Mouse (Mus musculus) neural tube, embryonic 11.5 days (tissue): ENCODE results near the gene Egln1. TPM values are rescaled to one million over a fixed set of nuclear protein-coding genes. Genes with fewer than 3 reads are reported as not detected.

ENCODE experiments used
- ATAC-seq: fragments of 200-750 bp; cut with Nextera tagmentation; 2 replicates; pipeline ENCODE4 v1.8.0; 2017; ENCODE audit warnings: moderate number of reproducible peaks, mild to moderate bottlenecking, moderate TSS enrichment, moderate library complexity; ENCODE audit not compliant: insufficient read depth, low FRiP score, low TSS enrichment
- DNase-seq: peaks from one replicate; pipeline ENCODE4 v3.0.0-alpha.2; 2015; ENCODE audit warnings: low spot score
- H3K27ac ChIP-seq: fragments of 300-500 bp; sonication (generic); 2 replicates; pipeline ENCODE4 v1.5.1; 2014; ENCODE audit warnings: low read depth, mild to moderate bottlenecking, low read length
- H3K27me3 ChIP-seq: fragments of 300-500 bp; sonication (generic); 2 replicates; pipeline ENCODE4 v1.6.1; 2014; ENCODE audit warnings: mild to moderate bottlenecking, low read length, mixed read lengths; ENCODE audit not compliant: control insufficient read depth, insufficient read depth
- H3K36me3 ChIP-seq: fragments of 300-500 bp; sonication (generic); 2 replicates; pipeline ENCODE4 v1.6.1; 2014; ENCODE audit warnings: mild to moderate bottlenecking, low read length, moderate library complexity, mixed read lengths; ENCODE audit not compliant: control insufficient read depth, insufficient read depth
- H3K4me1 ChIP-seq: fragments of 300-500 bp; sonication (generic); 2 replicates; pipeline ENCODE4 v1.6.1; 2014; ENCODE audit warnings: low read length, mixed read lengths; ENCODE audit not compliant: control insufficient read depth, insufficient read depth
- H3K4me2 ChIP-seq: fragments of 300-500 bp; sonication (generic); 2 replicates; pipeline ENCODE4 v1.6.1; 2014; ENCODE audit warnings: low read depth, mild to moderate bottlenecking, moderate library complexity
- H3K4me3 ChIP-seq: fragments of 300-500 bp; sonication (generic); 2 replicates; pipeline ENCODE4 v1.5.1; 2014; ENCODE audit warnings: low read depth, low read length
- H3K9ac ChIP-seq: fragments of 300-500 bp; sonication (generic); 2 replicates; pipeline ENCODE4 v1.6.1; 2014; ENCODE audit warnings: mild to moderate bottlenecking, low read length
- H3K9me3 ChIP-seq: fragments of 300-500 bp; sonication (generic); 2 replicates; pipeline ENCODE4 v1.6.1; 2016; ENCODE audit warnings: low read length; ENCODE audit not compliant: control insufficient read depth
- WGBS: fragments of 180-500 bp; shearing (Covaris S2); extraction: QIAGEN DNeasy Blood & Tissue Kit; methylation state at CpG from one replicate; pipeline ENCODE4 v1.1.7; 2014; 5-methylcytosine and 5-hydroxymethylcytosine counted together
- polyA plus RNA-seq: library from polyadenylated mRNA; unstranded; fragments of >200 nt; fragmentation: Nextera tagmentation; extraction: Ambion mirVana; gene quantifications from 2 replicates; pipeline ENCODE4 v1.2.1, GENCODE M21; 2014

The Egln1 gene
- polyA plus RNA-seq, 1 experiment from 2014 or later: 19.5 TPM

DNA sequence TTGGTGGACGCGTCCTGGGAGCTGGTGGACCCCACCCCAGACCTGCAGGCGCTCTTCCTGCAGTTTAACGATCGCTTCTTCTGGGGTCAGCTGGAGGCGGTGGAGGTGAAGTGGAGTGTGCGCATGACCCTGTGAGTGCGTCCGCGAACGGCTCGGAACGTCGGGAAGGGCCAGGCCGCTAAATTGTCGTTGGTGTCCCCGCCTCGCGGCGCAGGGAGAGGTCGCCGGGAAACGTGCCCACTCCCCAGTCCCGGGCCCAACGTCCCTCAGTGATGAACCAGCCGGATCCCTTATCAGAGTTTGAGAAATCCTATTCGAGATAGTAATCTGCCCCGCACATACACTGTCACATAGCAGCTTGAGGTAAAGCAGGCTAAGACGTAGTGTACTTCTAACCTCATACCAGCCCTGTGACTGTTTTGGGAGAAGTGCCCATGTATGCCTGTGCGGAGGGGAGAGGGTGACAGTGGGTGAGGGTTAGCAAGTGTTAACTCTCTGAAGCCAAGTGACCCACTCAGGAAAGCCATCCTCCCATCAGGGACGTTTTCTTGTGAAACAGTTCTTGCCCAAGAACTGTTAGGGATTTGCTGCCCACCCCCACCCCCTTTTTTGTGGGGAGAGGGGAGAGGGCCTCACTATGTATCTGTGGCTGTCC lies 50.7 kb downstream of the Egln1 start:
- peak; percentile 48 for ATAC-seq
- Histone ChIP-seq H3K9me3 (no peaks in the 10 kb centered on the region), H3K9ac (peak overlapping the region; percentile 79), H3K27me3 (no peaks in the 10 kb centered on the region), H3K36me3 (peaks cover 10% of the 10 kb centered on the region), H3K4me3 (peak overlapping the region; percentile 95), H3K4me2 (peak overlapping the region; percentile 100), H3K27ac (peak overlapping the region; percentile 56; the same call in 1 of the 2 replicates), H3K4me1 (peaks cover 12% of the 10 kb centered on the region)
- 9% methylated on average over 31 of the region's 31 CpGs for WGBS
- no peak for DNase-seq

DNA sequence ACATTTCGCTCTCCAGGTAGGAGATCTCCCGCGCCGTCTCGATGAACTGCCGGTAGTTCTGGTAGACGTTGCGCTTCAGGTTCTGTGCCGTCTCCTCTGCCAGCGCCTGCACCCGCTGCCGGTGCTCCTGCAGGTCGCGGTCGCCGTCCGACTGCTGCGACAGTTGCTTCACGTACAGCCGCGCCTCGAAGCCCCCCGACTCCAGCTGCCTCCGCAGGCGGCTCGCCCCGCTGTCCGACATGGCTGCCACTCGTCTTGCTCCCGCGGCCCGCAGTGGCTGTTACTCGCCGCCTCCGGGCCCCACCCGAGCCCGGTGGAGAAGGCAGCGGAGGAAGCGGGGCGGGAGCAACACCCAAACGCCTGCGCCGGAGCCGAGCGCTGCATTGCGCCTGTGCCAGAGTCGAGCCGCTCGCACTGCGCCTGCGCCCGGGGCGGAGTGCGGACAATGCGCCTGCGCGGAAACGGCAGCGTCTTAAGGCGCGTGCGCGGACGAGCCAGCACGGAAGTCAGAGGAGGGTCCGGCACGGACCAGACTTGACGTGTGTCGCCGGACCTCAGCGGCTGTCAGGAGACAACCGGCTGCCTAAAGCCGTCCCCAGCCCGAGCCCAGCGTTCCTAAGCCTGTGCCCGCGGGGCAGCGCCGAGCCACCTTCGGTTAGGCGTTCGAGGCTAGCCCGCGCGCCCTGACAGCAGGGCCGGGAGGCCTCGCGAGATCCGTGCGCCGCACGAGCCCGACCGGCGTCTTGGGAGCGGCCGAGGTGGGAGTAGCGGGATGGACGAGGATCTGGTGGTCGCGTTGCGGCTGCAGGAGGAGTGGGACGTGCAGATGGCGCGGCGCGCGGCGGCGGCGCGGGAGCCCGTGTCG lies 51.5 kb downstream of the Egln1 start, which contains the start of the genes Exoc8 and Sprtn:
TSS of gene Exoc8 (minus strand) at position 320 of the 865 bp plus-strand sequence.
TSS of gene Sprtn (plus strand) at position 501 of the 865 bp plus-strand sequence.
- H3K4me1 ChIP-seq: peaks cover 12% of the 10 kb centered on the region
- no peaks in the 10 kb centered on the region for H3K9me3 ChIP-seq
- H3K27me3 ChIP-seq: no peaks in the 10 kb centered on the region
- ATAC-seq: peak; percentile 87
- WGBS: under 1% methylated on average over 114 of the region's 114 CpGs
- peak within 1 kb of the TSS; percentile 56; the same call in 1 of the 2 replicates for H3K27ac ChIP-seq
- peak within 1 kb of the TSS; percentile 79 for H3K9ac ChIP-seq
- peak within 1 kb of the TSS; percentile 100 for H3K4me2 ChIP-seq
- peaks cover 7% of the 10 kb centered on the region for H3K36me3 ChIP-seq
- peak; percentile 100 for DNase-seq
- peak within 1 kb of the TSS; percentile 95 for H3K4me3 ChIP-seq

DNA sequence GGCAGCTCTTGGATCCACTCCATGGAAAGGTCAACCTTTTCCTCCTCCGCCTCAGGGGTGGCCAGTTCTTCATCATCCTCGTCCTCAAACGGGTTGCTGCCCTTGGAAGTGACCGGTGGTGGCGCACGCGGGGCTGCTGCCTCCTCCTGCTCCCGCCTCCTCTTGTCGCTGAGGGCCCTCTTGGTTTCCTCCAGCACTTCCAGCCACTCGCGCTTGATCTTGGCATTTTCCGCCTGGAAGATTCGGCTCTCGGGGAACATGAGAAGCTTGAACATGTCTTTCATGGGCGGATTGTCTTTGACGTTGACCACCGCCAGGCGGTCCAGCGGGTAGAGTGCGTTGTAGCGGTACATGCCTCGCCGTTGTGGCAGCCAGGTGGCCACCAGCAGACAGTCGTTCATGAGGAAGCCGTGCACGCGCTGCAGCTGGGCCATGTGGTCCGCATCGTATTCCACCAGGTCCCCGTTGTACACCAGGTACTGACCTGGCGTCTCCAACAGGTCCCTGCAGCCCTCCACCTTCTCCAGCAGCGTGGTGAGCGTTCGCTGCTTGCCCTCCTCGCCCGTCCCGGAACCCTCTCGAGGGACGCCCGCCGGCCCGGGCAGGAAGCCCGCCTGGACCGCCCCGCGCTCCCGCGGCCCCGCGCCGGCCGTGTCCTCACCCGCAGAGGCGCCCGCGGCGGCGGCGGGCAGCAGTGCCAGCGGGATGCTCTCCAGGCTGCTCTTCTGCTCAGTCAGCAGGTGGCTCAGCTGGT lies 52.3 kb downstream of the Egln1 start:
- Histone ChIP-seq H3K27ac (0 out of 2 replicates have a peak overlapping the region, but pooled peaks have one; percentile 27), H3K4me1 (peaks cover 12% of the 10 kb centered on the region), H3K9ac (peak overlapping the region; percentile 79), H3K9me3 (no peaks in the 10 kb centered on the region), H3K4me3 (peak overlapping the region; percentile 95), H3K36me3 (peaks cover 5% of the 10 kb centered on the region), H3K27me3 (no peaks in the 10 kb centered on the region), H3K4me2 (peak overlapping the region; percentile 100)
- 2% methylated on average over 60 of the region's 60 CpGs for WGBS
- peak; percentile 48 for ATAC-seq
- peak; percentile 75 for DNase-seq

DNA sequence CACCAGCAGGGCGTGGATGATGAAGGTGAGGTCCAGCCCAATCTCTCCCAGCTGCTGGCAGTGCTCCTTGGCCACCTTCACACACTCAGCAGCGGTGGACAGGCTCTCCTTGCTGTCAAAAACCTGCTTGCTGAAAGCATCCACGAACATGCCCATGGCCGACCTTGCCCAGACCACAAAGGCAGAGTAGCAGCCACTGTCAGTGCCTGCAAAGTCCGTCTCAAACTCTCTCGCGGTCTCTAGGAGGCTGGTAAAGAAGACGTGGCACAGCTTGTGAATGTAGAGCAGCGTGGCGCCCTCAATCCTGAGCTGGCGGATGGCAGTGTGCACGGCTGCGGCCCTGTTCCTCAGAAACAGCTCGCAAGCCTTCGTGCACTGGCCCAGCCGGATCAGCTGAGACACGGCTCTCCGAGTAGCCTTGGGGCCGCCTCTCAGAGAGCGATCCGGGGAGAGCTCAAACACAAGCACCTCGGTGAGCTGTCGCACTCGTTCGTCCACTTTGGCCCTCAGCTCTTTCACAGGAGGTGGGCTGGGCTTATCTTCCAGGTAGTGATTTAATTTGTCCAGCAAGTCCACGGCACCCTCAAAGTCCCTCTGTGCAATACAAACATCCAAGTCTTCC lies 53.0 kb downstream of the Egln1 start:
- H3K27ac ChIP-seq: no peak overlapping the region
- DNase-seq: no peak
- H3K36me3 ChIP-seq: peaks cover 2% of the 10 kb centered on the region
- WGBS: 91% methylated on average over 26 of the region's 26 CpGs
- H3K4me1 ChIP-seq: peaks cover 12% of the 10 kb centered on the region
- no peak for ATAC-seq
- peak overlapping the region; percentile 95 for H3K4me3 ChIP-seq
- H3K9ac ChIP-seq: no peak overlapping the region; the same call in 1 of the 2 replicates
- H3K4me2 ChIP-seq: peak overlapping the region; percentile 100
- H3K9me3 ChIP-seq: no peaks in the 10 kb centered on the region
- no peaks in the 10 kb centered on the region for H3K27me3 ChIP-seq

DNA sequence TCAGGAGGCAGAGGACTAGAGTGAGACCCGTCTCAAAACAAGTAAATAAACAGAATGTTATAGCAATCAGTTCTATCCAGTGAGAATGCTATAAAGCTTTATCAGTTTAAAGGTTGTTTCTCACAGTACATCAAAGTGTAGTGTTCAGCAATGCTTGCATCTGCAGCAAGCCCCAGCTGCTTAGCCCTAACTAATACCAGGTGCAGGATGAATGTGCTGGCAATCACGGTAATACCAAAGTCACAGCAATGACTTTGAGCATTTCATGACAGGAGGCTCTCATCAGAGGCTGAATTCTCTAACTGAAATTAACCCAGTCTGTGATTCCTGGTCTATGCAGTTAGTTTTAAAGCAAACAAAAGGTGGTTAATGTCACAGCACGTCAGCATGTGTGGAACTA lies 56.5 kb downstream of the Egln1 start:
- Histone ChIP-seq H3K27me3 (no peaks in the 10 kb centered on the region), H3K27ac (no peak overlapping the region), H3K4me2 (no peak overlapping the region), H3K4me3 (no peak overlapping the region), H3K36me3 (peaks cover 18% of the 10 kb centered on the region), H3K9me3 (no peaks in the 10 kb centered on the region), H3K9ac (no peak overlapping the region), H3K4me1 (peaks cover 7% of the 10 kb centered on the region; the same call in 1 of the 2 replicates)
- ATAC-seq (no peak), DNase-seq (no peak)
- WGBS: 77% methylated on average over 3 of the region's 3 CpGs

DNA sequence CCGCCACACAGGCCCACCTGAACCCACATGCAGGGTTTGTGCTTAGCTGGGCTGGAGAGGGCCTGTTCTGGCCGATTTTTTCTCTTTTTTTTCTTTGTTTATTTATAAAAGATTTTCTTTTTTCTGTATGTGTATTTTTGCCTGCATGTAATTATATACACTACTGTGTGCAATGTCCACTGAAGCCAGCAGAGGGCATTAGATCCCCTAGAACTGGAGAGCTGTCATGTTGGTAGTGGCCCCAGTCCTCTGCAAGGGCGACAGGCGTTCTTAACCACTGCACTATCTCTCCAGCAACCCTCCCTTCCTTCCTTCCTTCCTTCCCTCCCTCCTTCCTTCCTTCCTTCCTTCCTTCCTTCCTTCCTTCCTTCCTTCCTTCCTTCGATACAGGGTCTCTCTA lies 60.7 kb downstream of the Egln1 start:
- H3K4me1 ChIP-seq: no peaks in the 10 kb centered on the region
- no peak overlapping the region for H3K4me3 ChIP-seq
- 94% methylated on average over 5 of the region's 5 CpGs for WGBS
- H3K36me3 ChIP-seq: peaks cover 39% of the 10 kb centered on the region
- no peaks in the 10 kb centered on the region for H3K27me3 ChIP-seq
- ATAC-seq (no peak), DNase-seq (no peak)
- no peak overlapping the region for H3K4me2 ChIP-seq
- H3K9ac ChIP-seq: no peak overlapping the region
- H3K27ac ChIP-seq: no peak overlapping the region
- H3K9me3 ChIP-seq: no peaks in the 10 kb centered on the region

DNA sequence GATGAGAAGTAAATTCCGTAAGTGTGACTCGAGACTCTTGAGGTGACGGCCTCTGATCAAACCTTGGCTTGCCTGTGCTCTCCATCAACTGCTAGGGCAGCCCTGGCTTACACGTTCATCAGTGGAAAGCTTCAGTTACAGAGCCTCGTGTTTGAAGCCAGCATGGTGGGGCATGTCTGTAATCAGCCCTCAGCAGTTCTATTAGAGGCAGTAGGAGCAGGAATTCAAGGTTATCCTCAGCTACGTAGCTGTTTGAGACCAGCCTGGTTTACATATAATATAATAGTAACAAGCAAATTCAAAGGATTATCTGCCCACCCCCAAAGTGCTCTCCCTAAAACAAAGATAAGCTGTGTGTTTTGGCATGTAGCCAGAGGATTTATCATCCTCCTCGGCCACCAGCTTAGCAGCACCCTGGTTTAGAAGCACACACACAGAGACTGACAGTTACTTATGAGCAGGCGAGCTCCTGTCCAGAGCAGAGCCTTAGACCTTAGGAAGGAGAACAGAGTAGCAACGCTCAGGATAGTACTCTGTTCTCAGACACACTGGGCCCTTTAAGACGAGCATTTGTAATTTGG lies 70.1 kb downstream of the Egln1 start:
- no peak overlapping the region for H3K27ac ChIP-seq
- no peak for DNase-seq
- no peaks in the 10 kb centered on the region for H3K4me1 ChIP-seq
- no peak overlapping the region for H3K4me3 ChIP-seq
- no peaks in the 10 kb centered on the region for H3K27me3 ChIP-seq
- no peak overlapping the region for H3K9ac ChIP-seq
- H3K36me3 ChIP-seq: peaks cover 38% of the 10 kb centered on the region
- 93% methylated on average over 10 of the region's 10 CpGs for WGBS
- no peak overlapping the region for H3K4me2 ChIP-seq
- no peak for ATAC-seq
- no peaks in the 10 kb centered on the region for H3K9me3 ChIP-seq

DNA sequence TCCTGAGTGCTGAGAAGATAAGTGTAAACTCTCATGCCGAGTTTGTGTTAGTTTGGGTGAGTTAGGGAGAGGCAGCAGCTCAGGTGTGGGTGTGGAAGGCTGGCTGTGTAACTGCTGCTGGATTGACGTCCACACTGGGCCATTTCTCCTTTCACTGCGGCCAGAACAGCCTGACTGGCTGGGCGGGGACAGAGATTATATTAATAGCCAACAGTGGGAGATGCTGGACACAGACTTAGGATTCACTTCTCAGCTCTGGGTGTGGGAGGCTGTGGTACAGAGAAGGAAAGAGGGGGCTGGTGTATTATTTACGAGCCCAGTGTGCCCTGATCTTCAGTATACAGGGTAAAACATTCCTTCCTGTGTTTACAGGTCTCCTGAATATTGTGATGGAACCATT lies 71.0 kb downstream of the Egln1 start:
- Histone ChIP-seq H3K4me1 (no peaks in the 10 kb centered on the region), H3K27me3 (no peaks in the 10 kb centered on the region), H3K4me2 (no peak overlapping the region), H3K9ac (no peak overlapping the region), H3K36me3 (peaks cover 36% of the 10 kb centered on the region), H3K27ac (no peak overlapping the region), H3K9me3 (no peaks in the 10 kb centered on the region), H3K4me3 (no peak overlapping the region)
- ATAC-seq (no peak), DNase-seq (no peak)
- 95% methylated on average over 5 of the region's 5 CpGs for WGBS
